8 mouse cellular contexts compared by ENCODE assay signal in genomic region chr13:102664843-102665587, GRCm38 (mm10). TPM values are rescaled to one million over a fixed set of nuclear protein-coding genes. Genes with fewer than 3 reads are reported as not detected.
DNase-seq lines count a peak whose midpoint lies in the region; ATAC-seq and TF ChIP-seq lines count a peak whose summit lies in the region.

No protein-coding gene starts in this region.

- 0 out of 2 replicates have a peak, but pooled peaks cover 3% of the 10 kb centered on the region for H3K27me3 ChIP-seq in embryonic facial prominence, embryonic 13.5 days
- no peaks in the 10 kb centered on the region for H3K27me3 ChIP-seq in hindbrain, embryonic 11.5 days (ENCODE audit: control insufficient read depth, insufficient read depth, low read length)
- H3K27me3 ChIP-seq in limb, embryonic 14.5 days (ENCODE audit: control insufficient read depth, insufficient read depth, low read length), result no peaks in the 10 kb centered on the region
- no peaks in the 10 kb centered on the region for H3K27me3 ChIP-seq in midbrain, embryonic 14.5 days (ENCODE audit: control insufficient read depth, insufficient read depth, low read length)
- no peaks in the 10 kb centered on the region for H3K27me3 ChIP-seq in stomach, embryonic 15.5 days (replicated peaks)

- no peak for ATAC-seq in embryonic facial prominence, embryonic 13.5 days (ENCODE audit: insufficient number of reproducible peaks, insufficient read depth, low FRiP score, low TSS enrichment, low read depth)
- peak; percentile 43; the same call in 1 of the 2 replicates for ATAC-seq in hindbrain, embryonic 11.5 days (ENCODE audit: low FRiP score)
- no peak for ATAC-seq in limb, embryonic 14.5 days (ENCODE audit: low FRiP score, low read depth)
- ATAC-seq in midbrain, embryonic 14.5 days (ENCODE audit: low FRiP score, low TSS enrichment), result no peak
- ATAC-seq in stomach, embryonic 15.5 days (ENCODE audit: insufficient read depth, low FRiP score, low read depth), result no peak; the same call in 1 of the 2 replicates

- H3K4me3 ChIP-seq in embryonic facial prominence, embryonic 13.5 days, result no peak overlapping the region
- no peak overlapping the region for H3K4me3 ChIP-seq in hindbrain, embryonic 11.5 days (ENCODE audit: low read depth, low read length)
- H3K4me3 ChIP-seq in limb, embryonic 14.5 days (replicated peaks; ENCODE audit: low read length), result no peak overlapping the region
- H3K4me3 ChIP-seq in midbrain, embryonic 14.5 days (replicated peaks; ENCODE audit: low read depth, low read length), result no peak overlapping the region
- no peak overlapping the region for H3K4me3 ChIP-seq in stomach, embryonic 15.5 days (replicated peaks)

- DNase-seq in 3T3-L1 (ENCODE audit: low read depth, low spot score) (peak; percentile 27), ES-CJ7 (ENCODE audit: low read depth, low spot score) (peak; percentile 88)
- DNase-seq in hindbrain, embryonic 11.5 days (ENCODE audit: low spot score), result peak; percentile 72
- peak; percentile 52 for DNase-seq in limb, embryonic 14.5 days (ENCODE audit: low spot score)
- DNase-seq in midbrain, embryonic 14.5 days, result peak; percentile 71
- DNase-seq in cerebellum, adult 9-10 months, result no peak

- no peaks in the 10 kb centered on the region for H3K36me3 ChIP-seq in embryonic facial prominence, embryonic 13.5 days
- no peaks in the 10 kb centered on the region for H3K36me3 ChIP-seq in hindbrain, embryonic 11.5 days (ENCODE audit: control insufficient read depth, insufficient read depth, low read length)
- H3K36me3 ChIP-seq in limb, embryonic 14.5 days (ENCODE audit: control insufficient read depth, insufficient read depth, low read length), result no peaks in the 10 kb centered on the region
- no peaks in the 10 kb centered on the region for H3K36me3 ChIP-seq in midbrain, embryonic 14.5 days (ENCODE audit: control insufficient read depth, insufficient read depth, low read length)
- H3K36me3 ChIP-seq in stomach, embryonic 15.5 days, result no peaks in the 10 kb centered on the region

- peak overlapping the region; percentile 32 for H3K4me2 ChIP-seq in embryonic facial prominence, embryonic 13.5 days
- H3K4me2 ChIP-seq in hindbrain, embryonic 11.5 days (replicated peaks; ENCODE audit: low read depth, low read length), result no peak overlapping the region
- no peak overlapping the region for H3K4me2 ChIP-seq in limb, embryonic 14.5 days (replicated peaks; ENCODE audit: low read depth, low read length, severe bottlenecking)
- H3K4me2 ChIP-seq in midbrain, embryonic 14.5 days (ENCODE audit: low read length), result peak overlapping the region; percentile 19
- H3K4me2 ChIP-seq in stomach, embryonic 15.5 days, result peak overlapping the region; percentile 21; the same call in 1 of the 2 replicates

- no peak for TF ChIP-seq POLR2A in limb, embryonic 14.5 days (IDR thresholded peaks at IDR 0.05; ENCODE audit: borderline replicate concordance, extremely low read depth, insufficient read depth, insufficient read length)

- no peak overlapping the region for H3K27ac ChIP-seq in embryonic facial prominence, embryonic 13.5 days
- no peak overlapping the region for H3K27ac ChIP-seq in hindbrain, embryonic 11.5 days (ENCODE audit: low read depth, low read length)
- H3K27ac ChIP-seq in limb, embryonic 14.5 days (replicated peaks; ENCODE audit: low read depth, low read length), result no peak overlapping the region
- no peak overlapping the region for H3K27ac ChIP-seq in midbrain, embryonic 14.5 days (replicated peaks; ENCODE audit: low read depth, low read length)
- no peak overlapping the region for H3K27ac ChIP-seq in stomach, embryonic 15.5 days

- H3K4me1 ChIP-seq in embryonic facial prominence, embryonic 13.5 days, result peaks cover 8% of the 10 kb centered on the region
- no peaks in the 10 kb centered on the region for H3K4me1 ChIP-seq in hindbrain, embryonic 11.5 days (replicated peaks; ENCODE audit: control insufficient read depth, insufficient read depth, low read length)
- peaks cover 4% of the 10 kb centered on the region; the same call in 1 of the 2 replicates for H3K4me1 ChIP-seq in limb, embryonic 14.5 days (ENCODE audit: control insufficient read depth, insufficient read depth, low read length)
- no peaks in the 10 kb centered on the region for H3K4me1 ChIP-seq in midbrain, embryonic 14.5 days (ENCODE audit: control insufficient read depth, insufficient read depth, low read length)
- H3K4me1 ChIP-seq in stomach, embryonic 15.5 days, result peaks cover 11% of the 10 kb centered on the region

- H3K9ac ChIP-seq in embryonic facial prominence, embryonic 13.5 days, result no peak overlapping the region
- no peak overlapping the region for H3K9ac ChIP-seq in hindbrain, embryonic 11.5 days (ENCODE audit: low read depth, low read length)
- H3K9ac ChIP-seq in limb, embryonic 14.5 days (ENCODE audit: low read depth, low read length, severe bottlenecking), result no peak overlapping the region
- H3K9ac ChIP-seq in midbrain, embryonic 14.5 days (replicated peaks; ENCODE audit: low read length), result no peak overlapping the region
- H3K9ac ChIP-seq in stomach, embryonic 15.5 days, result no peak overlapping the region

- no peaks in the 10 kb centered on the region for H3K9me3 ChIP-seq in embryonic facial prominence, embryonic 13.5 days
- no peaks in the 10 kb centered on the region for H3K9me3 ChIP-seq in hindbrain, embryonic 11.5 days (ENCODE audit: control insufficient read depth, low read length)
- H3K9me3 ChIP-seq in limb, embryonic 14.5 days (ENCODE audit: control insufficient read depth, low read length), result no peaks in the 10 kb centered on the region
- no peaks in the 10 kb centered on the region for H3K9me3 ChIP-seq in midbrain, embryonic 14.5 days (ENCODE audit: control insufficient read depth, low read length)
- H3K9me3 ChIP-seq in stomach, embryonic 15.5 days, result no peaks in the 10 kb centered on the region

- WGBS in embryonic facial prominence, embryonic 13.5 days, result 49% methylated on average over 12 of the region's 12 CpGs
- WGBS in hindbrain, embryonic 11.5 days, result 54% methylated on average over 12 of the region's 12 CpGs
- WGBS in limb, embryonic 14.5 days, result 62% methylated on average over 12 of the region's 12 CpGs
- WGBS in midbrain, embryonic 14.5 days, result 58% methylated on average over 12 of the region's 12 CpGs
- 60% methylated on average over 12 of the region's 12 CpGs for WGBS in stomach, embryonic 15.5 days

RNA-seq across cellular contexts. Expression of gene Cd180, which starts 28.3 kb away (rescaled TPM):
- 0.55 and 0.91 TPM in 2 replicates for polyA plus RNA-seq in embryonic facial prominence, embryonic 13.5 days (2015; fragmentation: Nextera tagmentation; extraction: Ambion mirVana)
- 0.78 and 1.2 TPM in 2 replicates for polyA plus RNA-seq in hindbrain, embryonic 11.5 days (2014; fragmentation: Nextera tagmentation; extraction: Ambion mirVana)
- polyA plus RNA-seq in limb, embryonic 14.5 days (2012; rRNA removed), result 1.2 and 1.3 TPM in 2 replicates
- polyA plus RNA-seq in limb, embryonic 14.5 days (2014; fragmentation: Nextera tagmentation; extraction: Ambion mirVana), result 0.61 and 1.3 TPM in 2 replicates
- 0.62 and 1.0 TPM in 2 replicates for polyA plus RNA-seq in midbrain, embryonic 14.5 days (2014; fragmentation: Nextera tagmentation; extraction: Ambion mirVana)
- 0.63 and 0.83 TPM in 2 replicates for polyA plus RNA-seq in stomach, embryonic 15.5 days (2015; fragmentation: Nextera tagmentation; extraction: Ambion mirVana)

Comparison
In these comparisons a context has a peak if more than half of its experiments do, and no peak if none do; other contexts are left out.
1. H3K4me2 ChIP-seq: peak in embryonic facial prominence, embryonic 13.5 days (single experiment), midbrain, embryonic 14.5 days (single experiment) and stomach, embryonic 15.5 days (single experiment); none in hindbrain, embryonic 11.5 days (single experiment) and limb, embryonic 14.5 days (single experiment).